Mouse (Mus musculus): Measurements from ENCODE around the gene Ociad2. TPM values are rescaled to one million over a fixed set of nuclear protein-coding genes. Genes with fewer than 3 reads are reported as not detected.

Ociad2 gene
- polyA plus RNA-seq, 1 experiment = 7.1 TPM

DNA sequence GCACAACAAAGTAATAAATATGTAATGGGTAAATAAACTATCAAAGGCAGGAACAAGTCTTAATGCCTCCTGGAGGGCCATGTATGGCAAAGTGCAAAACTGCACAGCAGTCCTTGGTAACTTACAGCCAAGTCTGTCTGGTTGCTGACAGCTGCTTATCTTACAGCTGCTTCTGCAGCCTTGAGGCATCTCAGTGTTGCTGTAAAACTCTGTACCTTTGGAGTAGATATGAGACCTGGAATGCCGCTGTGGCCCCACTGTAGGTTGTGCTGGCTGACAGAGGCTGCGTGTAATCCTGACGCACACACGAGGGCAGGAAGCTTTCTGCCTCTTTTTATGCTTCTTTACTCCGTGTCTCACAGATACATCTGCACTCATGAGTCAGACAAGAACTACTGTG, 29.4 kb downstream of the Ociad2 start:
- peaks cover 5% of the 10 kb centered on the region for H3K79me3 ChIP-seq (ENCODE audit: low read depth)
- no peaks in the 10 kb centered on the region for H3K27me3 ChIP-seq (ENCODE audit: control insufficient read depth, insufficient read depth, insufficient read length)
- no peak overlapping the region for H3K4me3 ChIP-seq (ENCODE audit: insufficient read depth, poor library complexity, severe bottlenecking)
- peaks cover 92% of the 10 kb centered on the region for H3K36me3 ChIP-seq (ENCODE audit: control insufficient read depth, insufficient read depth)
- TF ChIP-seq CTCF (IDR thresholded peaks at IDR 0.05; ENCODE audit: control insufficient read depth, insufficient read depth, insufficient read length) = no peak
- no peak for TF ChIP-seq FOSL1 (IDR thresholded peaks at IDR 0.05; ENCODE audit: insufficient read depth, low read length, poor library complexity, severe bottlenecking)
- no peak for TF ChIP-seq MYOG (IDR thresholded peaks at IDR 0.05; ENCODE audit: control insufficient read depth, extremely low read depth, insufficient read length)
- TF ChIP-seq CEBPB (IDR thresholded peaks at IDR 0.05; ENCODE audit: low read depth) = no peak
- TF ChIP-seq USF1 (IDR thresholded peaks at IDR 0.05; ENCODE audit: low read depth) = no peak
- no peak for TF ChIP-seq MAX (IDR thresholded peaks at IDR 0.05)
- no peak for TF ChIP-seq MYOD1 (IDR thresholded peaks at IDR 0.05; ENCODE audit: control insufficient read depth, insufficient read length, low read depth)
- no peak overlapping the region for H3ac ChIP-seq (ENCODE audit: control insufficient read depth, insufficient read length, low read depth)
- peaks cover 19% of the 10 kb centered on the region for H3K79me2 ChIP-seq (ENCODE audit: control insufficient read depth, insufficient read depth)

DNA sequence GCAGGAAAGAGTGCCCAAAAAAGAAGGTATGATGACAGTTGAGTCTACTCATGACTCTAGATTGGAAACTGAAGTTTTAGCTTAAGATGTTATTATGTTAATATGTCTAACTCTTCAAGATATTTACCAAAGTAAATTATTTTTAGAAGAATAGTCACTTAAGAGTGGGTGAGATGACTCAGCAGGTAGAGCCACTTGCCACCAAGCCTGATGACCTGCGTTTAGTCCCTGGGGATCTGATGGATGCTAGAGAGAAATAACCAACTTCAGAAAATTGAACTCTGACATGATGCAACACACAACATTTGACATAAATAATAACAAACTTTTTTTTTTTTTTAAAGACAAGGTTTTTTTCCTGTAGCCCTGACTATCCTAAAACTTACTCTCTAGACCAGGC, 30.4 kb downstream of the Ociad2 start:
- Histone ChIP-seq H3K79me3 (ENCODE audit: low read depth) (peaks cover 5% of the 10 kb centered on the region), H3K27me3 (ENCODE audit: control insufficient read depth, insufficient read depth, insufficient read length) (no peaks in the 10 kb centered on the region), H3K36me3 (ENCODE audit: control insufficient read depth, insufficient read depth) (peaks cover 93% of the 10 kb centered on the region), H3K79me2 (ENCODE audit: control insufficient read depth, insufficient read depth) (peaks cover 19% of the 10 kb centered on the region), H3K4me3 (ENCODE audit: insufficient read depth, poor library complexity, severe bottlenecking) (no peak overlapping the region), H3ac (ENCODE audit: control insufficient read depth, insufficient read length, low read depth) (no peak overlapping the region)
- no peak for TF ChIP-seq MYOD1 (IDR thresholded peaks at IDR 0.05; ENCODE audit: control insufficient read depth, insufficient read length, low read depth)
- TF ChIP-seq CEBPB (IDR thresholded peaks at IDR 0.05; ENCODE audit: low read depth) = no peak
- TF ChIP-seq USF1 (IDR thresholded peaks at IDR 0.05; ENCODE audit: low read depth) = no peak
- TF ChIP-seq CTCF (IDR thresholded peaks at IDR 0.05; ENCODE audit: control insufficient read depth, insufficient read depth, insufficient read length) = no peak
- TF ChIP-seq FOSL1 (IDR thresholded peaks at IDR 0.05; ENCODE audit: insufficient read depth, low read length, poor library complexity, severe bottlenecking) = no peak
- TF ChIP-seq MAX (IDR thresholded peaks at IDR 0.05) = no peak
- no peak for TF ChIP-seq MYOG (IDR thresholded peaks at IDR 0.05; ENCODE audit: control insufficient read depth, extremely low read depth, insufficient read length)

DNA sequence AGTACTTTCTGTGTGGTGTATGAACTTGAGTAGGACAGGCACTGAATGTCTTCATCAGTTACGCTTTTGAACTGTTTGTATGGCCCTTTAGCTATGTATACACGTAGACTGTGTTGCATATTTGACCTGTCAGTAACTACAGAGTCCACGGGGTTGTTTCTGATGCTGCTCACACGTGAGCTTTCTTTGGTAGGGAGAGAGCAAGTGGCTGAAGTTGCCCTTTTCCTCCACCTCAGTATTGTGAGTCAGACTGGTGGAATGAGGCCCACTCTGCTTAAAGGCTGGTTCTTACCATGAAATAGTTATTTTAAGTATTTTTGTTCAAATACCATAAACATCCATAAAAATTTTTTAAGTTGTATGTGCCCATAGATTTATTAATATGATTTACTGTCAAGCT, 31.3 kb downstream of the Ociad2 start:
- peaks cover 95% of the 10 kb centered on the region for H3K36me3 ChIP-seq (ENCODE audit: control insufficient read depth, insufficient read depth)

DNA sequence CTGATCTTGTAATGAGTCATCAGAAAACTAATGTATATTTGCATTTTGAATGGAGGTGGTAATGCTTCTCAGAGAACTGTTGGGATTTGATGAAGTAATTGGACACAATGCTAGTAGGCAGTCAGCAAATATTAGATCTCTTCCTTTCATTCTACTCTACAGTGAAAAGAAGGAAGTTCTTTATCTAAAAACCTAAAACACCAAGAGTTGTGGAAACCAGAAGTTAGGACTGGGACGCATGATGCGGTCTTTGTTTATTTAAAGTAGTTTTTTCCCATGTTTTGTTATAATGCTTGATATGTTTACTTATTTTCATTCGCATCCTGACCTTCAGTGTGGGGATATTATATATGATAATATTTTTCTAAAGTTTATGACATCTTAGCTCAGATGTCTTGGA, 33.5 kb downstream of the Ociad2 start:
- Histone ChIP-seq H3K4me3 (ENCODE audit: insufficient read depth, poor library complexity, severe bottlenecking) (no peak overlapping the region), H3K27me3 (ENCODE audit: control insufficient read depth, insufficient read depth, insufficient read length) (no peaks in the 10 kb centered on the region), H3K79me2 (ENCODE audit: control insufficient read depth, insufficient read depth) (peaks cover 19% of the 10 kb centered on the region), H3ac (ENCODE audit: control insufficient read depth, insufficient read length, low read depth) (no peak overlapping the region), H3K36me3 (ENCODE audit: control insufficient read depth, insufficient read depth) (peaks cover 97% of the 10 kb centered on the region), H3K79me3 (ENCODE audit: low read depth) (peaks cover 7% of the 10 kb centered on the region)
- TF ChIP-seq FOSL1 (IDR thresholded peaks at IDR 0.05; ENCODE audit: insufficient read depth, low read length, poor library complexity, severe bottlenecking) (no peak), CEBPB (IDR thresholded peaks at IDR 0.05; ENCODE audit: low read depth) (no peak), MYOD1 (IDR thresholded peaks at IDR 0.05; ENCODE audit: control insufficient read depth, insufficient read length, low read depth) (no peak), MYOG (IDR thresholded peaks at IDR 0.05; ENCODE audit: control insufficient read depth, extremely low read depth, insufficient read length) (no peak), CTCF (IDR thresholded peaks at IDR 0.05; ENCODE audit: control insufficient read depth, insufficient read depth, insufficient read length) (no peak), USF1 (IDR thresholded peaks at IDR 0.05; ENCODE audit: low read depth) (no peak), MAX (IDR thresholded peaks at IDR 0.05) (no peak)

More for the DNA sequence above, 31.3 kb downstream of the Ociad2 start:
- no peaks in the 10 kb centered on the region for H3K27me3 ChIP-seq (ENCODE audit: control insufficient read depth, insufficient read depth, insufficient read length)
- H3K79me3 ChIP-seq (ENCODE audit: low read depth) = peaks cover 5% of the 10 kb centered on the region
- TF ChIP-seq MYOD1 (IDR thresholded peaks at IDR 0.05; ENCODE audit: control insufficient read depth, insufficient read length, low read depth) = no peak
- no peak for TF ChIP-seq CTCF (IDR thresholded peaks at IDR 0.05; ENCODE audit: control insufficient read depth, insufficient read depth, insufficient read length)
- no peak for TF ChIP-seq MYOG (IDR thresholded peaks at IDR 0.05; ENCODE audit: control insufficient read depth, extremely low read depth, insufficient read length)
- TF ChIP-seq USF1 (IDR thresholded peaks at IDR 0.05; ENCODE audit: low read depth) = no peak
- no peak for TF ChIP-seq CEBPB (IDR thresholded peaks at IDR 0.05; ENCODE audit: low read depth)
- TF ChIP-seq MAX (IDR thresholded peaks at IDR 0.05) = no peak
- H3K79me2 ChIP-seq (ENCODE audit: control insufficient read depth, insufficient read depth) = peaks cover 19% of the 10 kb centered on the region
- H3ac ChIP-seq (ENCODE audit: control insufficient read depth, insufficient read length, low read depth) = no peak overlapping the region
- H3K4me3 ChIP-seq (ENCODE audit: insufficient read depth, poor library complexity, severe bottlenecking) = no peak overlapping the region

DNA sequence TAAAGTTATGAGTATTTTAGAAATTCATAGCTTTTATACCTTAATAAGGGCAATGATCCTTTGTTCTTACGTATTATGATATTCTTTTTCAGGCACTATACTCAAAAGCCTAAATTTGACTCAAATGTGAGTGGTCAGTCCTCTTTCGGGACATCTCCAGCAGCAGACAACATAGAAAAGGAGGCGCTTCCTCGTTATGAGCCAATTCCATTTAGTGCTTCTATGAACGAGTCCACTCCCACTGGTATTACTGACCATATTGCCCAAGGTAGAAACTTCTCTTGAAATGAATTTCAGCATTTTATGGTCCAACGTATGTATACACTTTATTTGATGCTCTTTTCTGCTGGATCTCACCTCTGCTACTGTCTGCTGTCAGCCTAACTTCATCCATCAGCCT, 34.3 kb downstream of the Ociad2 start:
- TF ChIP-seq MYOD1 (IDR thresholded peaks at IDR 0.05; ENCODE audit: control insufficient read depth, insufficient read length, low read depth) (no peak), USF1 (IDR thresholded peaks at IDR 0.05; ENCODE audit: low read depth) (no peak), CTCF (IDR thresholded peaks at IDR 0.05; ENCODE audit: control insufficient read depth, insufficient read depth, insufficient read length) (no peak), MYOG (IDR thresholded peaks at IDR 0.05; ENCODE audit: control insufficient read depth, extremely low read depth, insufficient read length) (no peak), MAX (IDR thresholded peaks at IDR 0.05) (no peak), CEBPB (IDR thresholded peaks at IDR 0.05; ENCODE audit: low read depth) (no peak), FOSL1 (IDR thresholded peaks at IDR 0.05; ENCODE audit: insufficient read depth, low read length, poor library complexity, severe bottlenecking) (no peak)
- Histone ChIP-seq H3K79me3 (ENCODE audit: low read depth) (peaks cover 10% of the 10 kb centered on the region), H3K4me3 (ENCODE audit: insufficient read depth, poor library complexity, severe bottlenecking) (no peak overlapping the region), H3K79me2 (ENCODE audit: control insufficient read depth, insufficient read depth) (peaks cover 11% of the 10 kb centered on the region), H3K27me3 (ENCODE audit: control insufficient read depth, insufficient read depth, insufficient read length) (no peaks in the 10 kb centered on the region), H3ac (ENCODE audit: control insufficient read depth, insufficient read length, low read depth) (no peak overlapping the region), H3K36me3 (ENCODE audit: control insufficient read depth, insufficient read depth) (peaks cover 97% of the 10 kb centered on the region)

DNA sequence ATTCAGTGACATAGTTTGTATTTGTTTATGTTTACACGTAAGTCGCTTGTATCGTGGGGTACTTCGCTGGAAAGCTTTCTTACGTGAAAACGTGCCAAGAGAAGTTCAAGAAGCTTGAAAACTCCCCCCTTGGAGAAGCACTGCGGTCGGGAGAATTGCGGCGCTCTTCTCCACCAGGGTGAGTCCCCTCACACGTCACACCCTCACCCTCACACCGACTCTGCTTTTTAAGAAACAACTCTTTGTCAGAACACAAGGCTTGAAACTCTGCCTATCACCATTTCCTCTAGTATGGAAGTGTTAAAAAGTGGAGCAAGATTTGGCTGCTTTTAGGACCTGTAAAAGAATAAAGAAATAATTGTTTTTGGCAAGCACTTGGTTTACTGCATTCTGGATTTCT, 36.3 kb downstream of the Ociad2 start:
- no peak overlapping the region for H3K4me3 ChIP-seq (ENCODE audit: insufficient read depth, poor library complexity, severe bottlenecking)
- H3K79me3 ChIP-seq (ENCODE audit: low read depth) = peaks cover 11% of the 10 kb centered on the region
- no peaks in the 10 kb centered on the region for H3K27me3 ChIP-seq (ENCODE audit: control insufficient read depth, insufficient read depth, insufficient read length)
- no peak overlapping the region for H3ac ChIP-seq (ENCODE audit: control insufficient read depth, insufficient read length, low read depth)
- TF ChIP-seq CTCF (IDR thresholded peaks at IDR 0.05; ENCODE audit: control insufficient read depth, insufficient read depth, insufficient read length) (no peak), FOSL1 (IDR thresholded peaks at IDR 0.05; ENCODE audit: insufficient read depth, low read length, poor library complexity, severe bottlenecking) (no peak), CEBPB (IDR thresholded peaks at IDR 0.05; ENCODE audit: low read depth) (no peak), MYOG (IDR thresholded peaks at IDR 0.05; ENCODE audit: control insufficient read depth, extremely low read depth, insufficient read length) (no peak), MAX (IDR thresholded peaks at IDR 0.05) (no peak), USF1 (IDR thresholded peaks at IDR 0.05; ENCODE audit: low read depth) (no peak), MYOD1 (IDR thresholded peaks at IDR 0.05; ENCODE audit: control insufficient read depth, insufficient read length, low read depth) (no peak)
- H3K79me2 ChIP-seq (ENCODE audit: control insufficient read depth, insufficient read depth) = peaks cover 22% of the 10 kb centered on the region
- H3K36me3 ChIP-seq (ENCODE audit: control insufficient read depth, insufficient read depth) = peaks cover 96% of the 10 kb centered on the region
